Mouse (Mus musculus) megakaryocyte, embryonic 14.5 days (primary cell): ENCODE data around the gene Brd7. TPM values are rescaled to one million over a fixed set of nuclear protein-coding genes. Genes with fewer than 3 reads are reported as not detected.
A peak's percentile ranks its signal among the peaks of the same experiment; 100 is the strongest.

Source experiments
- H3K27me3 ChIP-seq: replicated peaks from 2 replicates; pipeline ENCODE3; 2012; ENCODE audit warnings: inconsistent platforms
- H3K36me3 ChIP-seq: replicated peaks from 2 replicates; pipeline ENCODE3; 2012; ENCODE audit warnings: low read length, inconsistent platforms, mixed read lengths
- H3K4me1 ChIP-seq: 2 replicates; pipeline ENCODE4 v1.6.1; 2012; ENCODE audit warnings: inconsistent platforms
- H3K4me3 ChIP-seq: replicated peaks from 2 replicates; pipeline ENCODE3; 2012; ENCODE audit warnings: moderate library complexity, mild to moderate bottlenecking, inconsistent platforms
- H3K9me3 ChIP-seq: 2 replicates; pipeline ENCODE4 v1.6.1; 2012; ENCODE audit warnings: inconsistent platforms
- FLI1 ChIP-seq: IDR thresholded peaks from 2 replicates; pipeline ENCODE4 v1.6.1; 2012; ENCODE audit warnings: low read length, inconsistent platforms, mixed read lengths
- GATA1 ChIP-seq: IDR thresholded peaks from 3 replicates; pipeline ENCODE4 v1.6.1; 2012; ENCODE audit warnings: mixed read lengths, low read length, inconsistent platforms, borderline replicate concordance
- polyA plus RNA-seq: library from polyadenylated mRNA; stranded (reverse); fragments of >175 nt; gene quantifications from 2 replicates; pipeline ENCODE4 v1.2.3, GENCODE M21; 2012; ENCODE audit warnings: low replicate concordance; ENCODE audit not compliant: insufficient read depth

The Brd7 gene
- polyA plus RNA-seq, 1 experiment: 80.4 TPM

DNA sequence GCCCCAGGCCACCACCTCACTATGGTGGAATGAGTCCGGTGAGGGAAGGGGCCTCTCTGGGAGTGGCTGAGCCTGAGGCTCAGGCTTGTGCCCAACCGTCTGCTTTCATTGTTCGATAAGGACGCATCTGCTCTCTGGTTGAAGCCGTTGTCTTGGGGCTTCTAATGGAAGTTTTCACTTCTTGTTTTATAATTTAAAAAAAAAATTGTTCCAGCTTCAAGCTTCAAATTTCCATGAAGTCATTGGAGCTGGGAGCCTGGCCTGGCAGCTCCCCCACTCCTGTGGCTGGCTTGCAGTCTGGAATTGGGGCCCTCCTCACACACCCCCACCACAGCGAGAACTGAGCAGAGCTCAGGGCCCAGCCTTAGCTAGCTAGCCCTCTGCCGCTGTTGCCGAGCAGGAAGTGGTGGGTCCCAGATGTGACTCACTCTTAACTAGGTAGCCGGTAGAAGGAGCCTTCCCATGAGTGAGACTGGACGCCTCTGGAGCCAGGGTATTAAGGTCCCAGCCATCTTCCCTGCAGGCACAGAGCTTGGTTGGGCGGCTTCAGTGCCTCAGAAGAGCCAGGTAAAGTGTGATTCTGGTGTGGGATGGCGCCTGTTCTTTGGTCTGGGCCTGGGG is 73.3 kb downstream of the Brd7 start:
- H3K36me3 ChIP-seq: no peaks in the 10 kb centered on the region
- H3K4me3 ChIP-seq: peak overlapping the region; percentile 86
- no peak for TF ChIP-seq FLI1
- TF ChIP-seq GATA1: no peak
- H3K9me3 ChIP-seq: no peaks in the 10 kb centered on the region
- H3K27me3 ChIP-seq: no peaks in the 10 kb centered on the region
- H3K4me1 ChIP-seq: peaks cover 92% of the 10 kb centered on the region

DNA sequence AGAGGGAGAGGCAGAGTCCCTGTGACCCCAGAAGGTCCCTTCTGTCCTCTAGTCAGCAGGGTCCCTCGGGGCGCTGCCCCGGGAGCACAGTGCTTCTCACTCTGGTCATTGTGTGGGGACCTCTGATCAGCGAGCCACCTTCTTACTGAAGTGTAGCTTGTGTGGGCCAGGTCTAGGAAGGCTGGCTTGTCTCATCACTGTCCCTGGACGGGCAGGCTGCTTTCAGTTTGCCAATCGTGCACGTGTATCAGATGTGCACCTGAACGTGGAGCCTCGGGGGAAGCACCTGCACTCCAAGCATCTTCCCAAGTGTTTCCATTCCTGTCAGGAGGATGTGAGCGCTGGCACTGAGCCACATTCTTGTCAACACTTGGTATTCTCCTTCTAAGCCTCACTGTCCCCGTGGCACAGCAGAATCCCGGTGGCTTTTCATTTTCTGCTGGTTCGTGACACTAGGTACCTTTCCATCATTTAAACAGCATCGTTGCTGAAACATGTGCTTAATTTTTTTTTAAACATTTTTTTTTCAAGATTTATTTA is 75.5 kb downstream of the Brd7 start:
- peaks cover 89% of the 10 kb centered on the region for H3K4me1 ChIP-seq
- H3K9me3 ChIP-seq: no peaks in the 10 kb centered on the region
- H3K36me3 ChIP-seq: no peaks in the 10 kb centered on the region
- H3K4me3 ChIP-seq: no peak overlapping the region
- no peak for TF ChIP-seq FLI1
- TF ChIP-seq GATA1: no peak
- no peaks in the 10 kb centered on the region for H3K27me3 ChIP-seq

DNA sequence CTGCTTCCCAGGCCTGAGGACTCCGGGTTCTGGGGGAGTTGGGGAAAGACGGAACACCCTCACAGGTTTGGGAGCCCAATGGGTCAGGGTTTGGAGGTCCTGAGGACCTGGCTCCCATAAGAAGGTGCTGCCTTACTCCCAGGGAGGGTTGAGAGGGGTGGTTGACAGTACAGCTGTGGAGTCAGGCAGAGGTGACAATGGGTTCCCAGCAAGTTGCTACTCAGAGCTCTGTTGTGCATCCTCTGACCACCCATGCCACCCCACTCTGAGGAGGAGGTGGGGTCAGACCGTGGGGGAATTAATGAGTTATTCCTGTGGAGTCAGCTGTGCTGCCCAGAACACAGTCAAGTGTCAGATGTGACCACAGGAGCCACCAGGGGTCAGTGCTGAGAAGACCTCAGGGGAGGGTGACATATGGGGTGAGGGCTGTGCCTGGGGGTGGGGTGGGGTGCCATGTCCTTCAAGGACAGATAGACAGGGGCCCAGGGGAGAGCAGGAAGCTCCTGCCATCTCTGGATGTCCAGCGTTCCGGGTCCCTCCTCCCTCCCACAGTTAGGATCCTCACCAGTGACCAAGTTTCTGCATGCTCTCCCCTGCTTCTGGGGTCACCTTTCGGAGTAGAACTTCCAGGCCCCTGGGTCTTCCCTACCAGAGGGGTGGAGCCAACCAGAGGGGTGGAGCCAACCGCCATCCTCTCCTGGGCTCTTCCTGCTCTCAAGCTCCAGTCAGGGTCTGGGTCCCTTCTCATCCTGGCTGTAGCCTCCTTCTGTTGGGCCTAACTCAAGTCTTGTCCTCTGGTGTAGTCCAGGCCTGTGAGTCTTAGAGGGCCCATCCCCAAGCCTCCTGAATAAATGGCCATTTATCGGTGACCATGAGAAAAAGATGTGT is 76.3 kb downstream of the Brd7 start:
- no peak for TF ChIP-seq GATA1
- no peak for TF ChIP-seq FLI1
- Histone ChIP-seq H3K4me3 (no peak overlapping the region), H3K36me3 (no peaks in the 10 kb centered on the region), H3K4me1 (peaks cover 89% of the 10 kb centered on the region), H3K9me3 (no peaks in the 10 kb centered on the region), H3K27me3 (no peaks in the 10 kb centered on the region)

DNA sequence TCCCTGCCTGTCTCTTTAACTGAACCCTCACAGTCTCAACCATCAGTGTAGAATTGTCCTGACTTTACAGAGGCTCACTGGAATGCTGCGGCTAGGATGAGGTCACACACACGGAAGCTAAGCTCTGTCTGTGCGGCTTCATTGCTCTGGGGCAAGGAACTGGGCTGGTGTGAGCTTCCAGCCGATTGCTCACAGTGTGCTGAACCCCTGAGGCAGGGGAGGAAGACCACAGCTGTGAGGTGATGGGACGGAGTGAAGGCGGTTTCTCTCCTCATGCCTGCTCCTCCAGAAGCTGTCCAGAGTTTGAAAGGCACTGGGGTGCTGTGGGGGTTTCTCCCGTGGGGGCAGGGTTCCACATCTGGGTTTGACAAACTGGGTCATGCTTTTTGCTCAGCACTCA is 77.3 kb downstream of the Brd7 start:
- TF ChIP-seq FLI1: no peak
- no peak for TF ChIP-seq GATA1
- H3K36me3 ChIP-seq: no peaks in the 10 kb centered on the region
- H3K4me3 ChIP-seq: no peak overlapping the region
- H3K4me1 ChIP-seq: peaks cover 87% of the 10 kb centered on the region
- H3K9me3 ChIP-seq: no peaks in the 10 kb centered on the region
- no peaks in the 10 kb centered on the region for H3K27me3 ChIP-seq

DNA sequence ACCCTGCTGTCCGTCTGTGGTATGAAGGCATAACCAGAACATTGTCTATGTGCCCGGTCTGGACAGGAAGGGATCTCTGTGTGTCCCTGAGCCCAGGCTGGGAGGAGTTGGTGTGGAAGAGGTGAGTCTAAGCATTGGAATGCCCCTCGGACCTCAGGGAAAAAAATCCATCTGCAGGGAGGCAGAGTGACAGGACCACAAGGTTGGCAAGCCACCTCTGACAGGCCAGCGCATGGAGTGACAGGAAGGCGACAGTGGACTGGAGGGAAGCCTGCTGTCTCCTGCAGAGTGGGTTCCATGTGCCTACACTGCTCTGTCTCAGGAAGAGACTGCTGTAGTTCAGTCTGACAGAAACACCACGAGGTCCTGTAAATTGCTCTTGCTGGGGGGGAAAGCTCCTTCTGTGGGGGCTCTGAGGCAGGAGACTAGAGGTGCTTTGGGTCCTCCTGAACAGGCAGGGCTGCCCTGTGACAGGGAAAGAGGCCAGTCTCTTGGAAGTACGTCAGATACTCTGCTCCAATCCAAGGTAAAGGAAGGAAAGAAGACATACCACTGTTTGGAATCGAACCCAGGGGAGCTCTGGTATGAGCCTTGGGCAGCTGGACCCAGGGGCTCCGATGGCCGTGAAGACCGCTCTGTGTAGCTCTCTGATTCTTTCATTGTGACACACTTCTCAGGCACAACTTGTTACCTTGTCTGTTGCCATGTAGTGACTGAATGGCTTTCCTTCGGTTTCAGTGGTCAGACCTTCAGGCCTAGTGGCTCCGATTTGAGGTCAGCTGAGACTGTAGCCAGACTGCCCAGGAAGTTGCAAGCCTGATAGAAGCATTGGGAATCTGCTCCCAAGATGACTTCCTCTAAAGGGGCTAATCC is 78.5 kb downstream of the Brd7 start:
- no peaks in the 10 kb centered on the region for H3K36me3 ChIP-seq
- peaks cover 87% of the 10 kb centered on the region for H3K4me1 ChIP-seq
- no peak for TF ChIP-seq FLI1
- TF ChIP-seq GATA1: no peak

DNA sequence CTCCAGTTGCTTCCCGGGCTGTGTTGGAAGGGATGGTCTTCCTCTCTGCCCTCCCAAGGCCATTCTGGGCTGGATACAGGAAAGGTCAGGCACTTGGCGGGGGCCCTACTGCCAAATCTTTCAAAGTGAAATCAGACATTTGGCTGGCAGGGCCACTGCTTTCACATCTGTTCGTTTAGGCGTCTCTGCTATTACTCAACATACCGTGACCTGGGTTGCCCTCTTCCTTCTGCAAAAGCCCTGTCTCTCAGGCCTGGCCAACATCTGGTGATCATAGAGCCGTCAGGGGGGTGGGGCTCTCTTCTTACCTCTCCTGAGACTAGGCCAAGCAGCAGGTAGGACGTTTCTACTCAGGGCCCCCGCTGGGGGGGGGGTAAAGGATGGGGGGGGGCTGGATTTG is 79.3 kb downstream of the Brd7 start:
- TF ChIP-seq GATA1: no peak
- no peak for TF ChIP-seq FLI1
- Histone ChIP-seq H3K27me3 (no peaks in the 10 kb centered on the region), H3K4me3 (peak overlapping the region; percentile 70), H3K9me3 (no peaks in the 10 kb centered on the region), H3K4me1 (peaks cover 80% of the 10 kb centered on the region), H3K36me3 (no peaks in the 10 kb centered on the region)

More for the DNA sequence above, 78.5 kb downstream of the Brd7 start:
- peak overlapping the region; percentile 70 for H3K4me3 ChIP-seq
- no peaks in the 10 kb centered on the region for H3K27me3 ChIP-seq
- no peaks in the 10 kb centered on the region for H3K9me3 ChIP-seq

Other genes starting within 250 kb of the Brd7 start
- gene Cnep1r1, start 243.4 kb downstream of the Brd7 start, polyA plus RNA-seq: 12.7 TPM in 1 of 2 replicates, not detected in the other
- 1.0 and 2.9 TPM in 2 replicates for gene Heatr3, start 224.3 kb downstream of the Brd7 start, polyA plus RNA-seq
- gene Tent4b, start 163.0 kb downstream of the Brd7 start, polyA plus RNA-seq: 3.2 and 5.4 TPM in 2 replicates
- gene Adcy7, start 89.8 kb downstream of the Brd7 start, polyA plus RNA-seq: 6.7 and 7.8 TPM in 2 replicates
- gene Nkd1, start 159.2 kb upstream of the Brd7 start, polyA plus RNA-seq: 1.3 TPM in 1 of 2 replicates, not detected in the other